Mouse (Mus musculus): ENCODE results near the gene Prkag2.

Prkag2 gene

GRCm38 (mm10) chr5:25089258-25089972 is 11.0 kb downstream of the Prkag2 start:
- CTCF ChIA-PET: interaction anchor here in 1 of 4 experiments (0.6 to 0.8 kb wide), 2 partner anchors 38 to 403 kb away, joined by 4 to 9 read pairs; no protein-coding TSS in a partner anchor

DNA sequence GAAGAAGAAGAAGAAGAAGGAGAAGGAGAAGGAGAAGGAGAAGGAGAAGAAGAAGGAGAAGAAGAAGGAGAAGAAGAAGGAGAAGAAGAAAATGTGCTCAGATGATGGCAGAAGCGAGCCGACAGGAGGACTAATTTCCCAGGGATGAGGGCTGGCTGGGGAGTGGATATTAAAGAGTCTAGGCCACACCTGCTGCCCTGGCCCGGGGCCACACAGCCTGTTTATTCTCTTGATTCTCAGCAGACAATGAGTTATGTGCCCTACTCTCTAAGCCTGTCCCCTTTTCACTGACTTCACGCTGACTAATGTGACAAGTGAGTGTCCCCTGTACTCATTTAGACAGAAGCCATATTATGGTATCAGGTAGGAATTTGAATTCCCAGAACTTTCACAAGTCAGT is 11.8 kb downstream of the Prkag2 start:
- CTCF ChIA-PET: no interaction called here

More at GRCm38 (mm10) chr5:25089258-25089972, 11.0 kb downstream of the Prkag2 start:
- POLR2A ChIA-PET: interaction anchor here in 1 of 4 experiments (1.5 kb wide), 1 partner anchor 8 kb away, joined by 3 read pairs; no protein-coding TSS in a partner anchor

DNA sequence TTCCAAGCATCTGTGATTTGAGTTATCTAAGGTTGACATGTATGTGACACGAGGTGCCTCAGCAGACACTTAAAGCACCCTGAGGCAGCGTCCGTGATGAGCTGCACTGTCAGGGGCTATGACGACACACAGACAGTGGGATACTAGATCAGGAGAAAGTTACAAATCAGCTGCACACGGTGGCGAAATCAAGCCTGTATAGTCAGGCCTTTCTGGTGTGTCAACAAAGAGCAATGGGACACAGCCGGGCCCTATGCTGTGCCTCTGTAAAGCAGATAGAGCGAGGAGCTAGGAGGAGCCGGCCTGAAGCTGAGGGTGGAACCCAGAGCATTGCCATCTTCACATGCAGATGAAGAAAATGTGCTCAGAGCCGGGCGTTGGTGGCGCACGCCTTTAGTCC is 12.3 kb downstream of the Prkag2 start:
- ChIA-PET POLR2A (interaction anchor here in 2 of 4 experiments (0.6 to 1.0 kb wide), 2 partner anchors 134 to 565 kb away, joined by 3 read pairs; no protein-coding TSS in a partner anchor), CTCF (no interaction called here)

More for the DNA sequence above, 11.8 kb downstream of the Prkag2 start:
- POLR2A ChIA-PET: interaction anchor here in 1 of 4 experiments (1.0 kb wide), 1 partner anchor 134 kb away, joined by 3 read pairs; no protein-coding TSS in a partner anchor

DNA sequence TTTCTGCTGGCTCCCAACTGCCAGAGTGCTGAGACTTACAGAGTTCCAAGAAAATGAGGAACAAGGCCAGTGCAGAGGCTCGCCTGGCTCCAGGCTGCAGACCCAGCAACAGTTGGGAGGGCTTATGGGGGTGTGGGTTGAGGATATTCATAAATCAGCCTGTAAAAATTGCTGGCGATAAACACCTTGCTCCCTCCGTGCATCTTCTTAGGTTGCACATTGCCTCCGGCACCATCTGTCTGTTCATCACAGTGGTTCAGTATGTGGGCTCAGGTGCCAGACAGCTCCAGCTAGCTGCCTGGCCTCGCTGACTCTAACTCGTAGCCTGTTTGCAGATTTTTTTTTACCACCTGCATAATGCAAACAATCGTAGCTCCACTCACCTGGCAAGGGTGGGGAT is 13.4 kb downstream of the Prkag2 start:
- ChIA-PET CTCF (no interaction called here), POLR2A (interaction anchor here in 1 of 4 experiments (0.7 kb wide), 1 partner anchor 88 kb away, joined by 3 read pairs; no protein-coding TSS in a partner anchor)

DNA sequence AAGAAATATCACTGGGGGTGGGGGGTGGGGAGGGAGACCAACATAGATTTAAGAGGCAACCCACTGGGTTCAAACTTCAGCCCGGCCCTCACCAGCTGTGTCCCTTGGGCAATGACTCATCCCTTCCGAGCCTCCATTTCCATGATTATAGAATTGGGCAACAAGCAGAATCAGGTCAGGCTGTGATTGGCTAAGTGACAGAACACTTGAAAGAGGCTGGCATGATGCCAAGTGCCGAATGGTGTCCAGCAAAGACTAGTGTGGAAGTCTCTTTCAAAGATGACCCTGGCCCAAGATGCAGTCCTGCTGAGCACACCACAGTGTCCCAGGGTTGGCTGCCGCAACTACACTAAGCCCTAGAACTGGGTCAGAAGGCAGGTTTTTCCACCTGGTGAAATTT is 14.2 kb downstream of the Prkag2 start:
- ChIA-PET POLR2A (no interaction called here), CTCF (no interaction called here)

- ChIA-PET POLR2A (interaction anchor here in 1 of 4 experiments (0.8 kb wide), 1 partner anchor 1025 kb away, joined by 4 read pairs; no protein-coding TSS in a partner anchor), CTCF (interaction anchor here in 1 of 4 experiments (0.6 kb wide), 1 partner anchor 75 kb away, joined by 3 read pairs; no protein-coding TSS in a partner anchor)
These were observed 15.3 kb downstream of the Prkag2 start for GRCm38 (mm10) chr5:25085170-25085569.

DNA sequence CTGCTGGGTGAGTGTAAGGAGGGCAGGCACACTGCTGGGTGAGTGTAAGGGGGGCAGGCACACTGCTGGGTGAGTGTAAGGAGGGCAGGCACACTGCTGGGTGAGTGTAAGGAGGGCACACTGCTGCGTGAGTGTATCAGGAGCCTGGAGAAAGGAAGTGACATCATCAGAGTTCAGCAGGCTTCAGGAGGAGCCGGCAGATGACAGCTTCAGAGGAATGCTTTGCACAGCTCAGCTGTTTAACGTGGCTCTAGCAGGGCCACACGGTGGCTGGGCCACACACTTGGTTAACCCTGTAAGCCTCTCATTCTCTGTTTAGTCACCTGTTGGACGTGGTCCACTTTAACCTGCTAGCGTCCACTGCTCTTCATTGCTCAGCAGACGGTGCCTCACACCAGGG is 16.6 kb downstream of the Prkag2 start:
- CTCF ChIA-PET: interaction anchor here in 1 of 4 experiments (0.7 kb wide), 1 partner anchor 43 kb away, joined by 3 read pairs; no protein-coding TSS in a partner anchor

GRCm38 (mm10) chr5:25082542-25082941 is 17.9 kb downstream of the Prkag2 start:
- POLR2A ChIA-PET: interaction anchor here in 1 of 4 experiments (0.6 to 1.0 kb wide), 6 partner anchors 11 to 677 kb away, joined by 3 to 4 read pairs (median 3); partner anchors contain the start of gene Actr3b
- CTCF ChIA-PET: interaction anchor here (0.6 to 1.5 kb wide), 22 partner anchors 8 to 240 kb away, joined by 3 to 11 read pairs (median 4); partner anchors contain the start of gene Rheb (in 1 of the 4)

More for the DNA sequence above, 16.6 kb downstream of the Prkag2 start:
- POLR2A ChIA-PET: no interaction called here

GRCm38 (mm10) chr5:25081545-25081944 is 18.9 kb downstream of the Prkag2 start:
- CTCF ChIA-PET: interaction anchor here in 3 of 4 experiments (0.9 to 1.5 kb wide), 13 partner anchors 8 to 75 kb away, joined by 3 to 11 read pairs (median 5); no protein-coding TSS in a partner anchor
- POLR2A ChIA-PET: interaction anchor here in 1 of 4 experiments (1.2 kb wide), 1 partner anchor 8 kb away, joined by 3 read pairs; no protein-coding TSS in a partner anchor

GRCm38 (mm10) chr5:25080994-25081393 is 19.4 kb downstream of the Prkag2 start:
- CTCF ChIA-PET: interaction anchor here in 1 of 4 experiments (0.9 to 1.0 kb wide), 2 partner anchors 24 to 69 kb away, joined by 3 read pairs; no protein-coding TSS in a partner anchor
- POLR2A ChIA-PET: interaction anchor here in 1 of 4 experiments (1.2 kb wide), 1 partner anchor 9 kb away, joined by 3 read pairs; no protein-coding TSS in a partner anchor

GRCm38 (mm10) chr5:25080438-25080945 is 19.9 kb downstream of the Prkag2 start:
- ChIA-PET CTCF (interaction anchor here in 1 of 4 experiments (1.0 kb wide), 1 partner anchor 24 kb away, joined by 3 read pairs; no protein-coding TSS in a partner anchor), POLR2A (interaction anchor here in 1 of 4 experiments (0.8 kb wide), 1 partner anchor 26 kb away, joined by 3 read pairs; no protein-coding TSS in a partner anchor)

DNA sequence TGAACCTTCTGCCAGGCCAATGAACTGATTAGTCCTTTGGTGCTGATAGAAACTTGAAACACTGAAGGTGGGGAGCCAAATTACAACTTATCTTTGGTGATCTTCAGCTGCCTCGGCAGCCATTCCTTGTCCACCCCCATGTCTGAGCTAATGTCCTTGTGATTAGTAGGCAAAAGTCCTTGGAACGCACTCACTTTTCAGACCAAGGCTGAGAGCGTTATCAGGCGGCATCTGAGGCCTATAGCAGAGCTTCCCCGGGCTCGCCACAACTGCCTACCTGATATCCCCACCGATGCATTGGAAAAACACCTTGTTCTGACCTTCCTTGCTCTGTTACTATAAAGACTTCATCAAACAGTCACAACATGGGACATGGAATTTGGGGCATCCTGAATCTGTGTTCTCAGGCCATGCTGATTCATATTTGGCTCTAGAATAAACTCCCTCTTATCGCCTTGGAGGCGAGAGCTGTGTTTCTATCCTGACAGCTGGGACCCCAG is 20.6 kb downstream of the Prkag2 start:
- POLR2A ChIA-PET: interaction anchor here in 1 of 4 experiments (0.8 kb wide), 1 partner anchor 26 kb away, joined by 3 read pairs; no protein-coding TSS in a partner anchor
- CTCF ChIA-PET: interaction anchor here in 1 of 4 experiments (0.8 kb wide), 1 partner anchor 356 kb away, joined by 6 read pairs; no protein-coding TSS in a partner anchor

- POLR2A ChIA-PET: interaction anchor here in 1 of 4 experiments (1.3 kb wide), 1 partner anchor 19 kb away, joined by 3 read pairs; no protein-coding TSS in a partner anchor
- CTCF ChIA-PET: interaction anchor here in 3 of 4 experiments (0.5 to 1.7 kb wide), 6 partner anchors 14 to 72 kb away, joined by 3 to 4 read pairs (median 3); no protein-coding TSS in a partner anchor
These were observed 22.4 kb downstream of the Prkag2 start for GRCm38 (mm10) chr5:25077873-25078651.

GRCm38 (mm10) chr5:25077258-25077657 is 23.2 kb downstream of the Prkag2 start:
- ChIA-PET POLR2A (interaction anchor here in 1 of 4 experiments (0.6 kb wide), 1 partner anchor 36 kb away, joined by 3 read pairs; no protein-coding TSS in a partner anchor), CTCF (interaction anchor here in 1 of 4 experiments (0.5 kb wide), 1 partner anchor 33 kb away, joined by 3 read pairs; no protein-coding TSS in a partner anchor)

- CTCF ChIA-PET: no interaction called here
These were observed 24.8 kb downstream of the Prkag2 start for GRCm38 (mm10) chr5:25075623-25076022.

DNA sequence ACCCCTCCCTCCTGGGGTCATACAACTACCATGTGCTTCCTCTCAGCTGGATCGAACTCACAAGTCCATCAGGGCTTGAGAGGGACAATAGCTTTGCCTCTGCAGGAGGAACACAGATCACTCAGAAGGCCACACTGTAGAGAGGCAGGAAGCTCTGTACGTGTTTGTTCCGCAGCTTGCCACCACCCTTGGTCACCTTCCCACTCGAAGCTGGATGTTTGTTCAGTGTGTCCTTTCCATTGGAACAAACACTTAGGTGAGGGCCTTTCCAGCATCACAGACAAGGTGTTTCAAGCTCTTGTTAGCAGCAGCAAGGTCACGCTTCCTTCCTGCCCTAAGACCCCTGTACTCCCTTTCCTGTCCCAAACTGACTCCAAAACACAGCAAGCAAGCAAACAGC is 30.6 kb downstream of the Prkag2 start:
- POLR2A ChIA-PET: interaction anchor here in 2 of 4 experiments (0.7 to 1.0 kb wide), 2 partner anchors 13 to 22 kb away, joined by 3 read pairs; no protein-coding TSS in a partner anchor
- CTCF ChIA-PET: no interaction called here

More at GRCm38 (mm10) chr5:25075623-25076022, 24.8 kb downstream of the Prkag2 start:
- POLR2A ChIA-PET: no interaction called here

GRCm38 (mm10) chr5:25067122-25067521 is 33.3 kb downstream of the Prkag2 start:
- ChIA-PET CTCF (interaction anchor here in 1 of 4 experiments (0.6 kb wide), 1 partner anchor 109 kb away, joined by 3 read pairs; no protein-coding TSS in a partner anchor), POLR2A (no interaction called here)
